Mouse (Mus musculus) stomach, postnatal 0 days (tissue): Measurements from ENCODE around the gene Cyth3.

Source experiments
- CTCF ChIP-seq: IDR thresholded peaks from 2 replicates; pipeline ENCODE4 v1.5.1; 2016; ENCODE audit warnings: antibody characterized with exemption, low read depth, mild to moderate bottlenecking, moderate library complexity
- EP300 ChIP-seq: optimal IDR thresholded peaks from 2 replicates; pipeline ENCODE3; 2016; ENCODE audit warnings: antibody characterized with exemption

GRCm38 (mm10) chr5:143649168-143649567 lies 26.9 kb downstream of the Cyth3 start:
- no peak for TF ChIP-seq CTCF
- no peak for TF ChIP-seq EP300
